Mouse (Mus musculus): Measurements from ENCODE around the gene Nmb.

The Nmb gene

DNA sequence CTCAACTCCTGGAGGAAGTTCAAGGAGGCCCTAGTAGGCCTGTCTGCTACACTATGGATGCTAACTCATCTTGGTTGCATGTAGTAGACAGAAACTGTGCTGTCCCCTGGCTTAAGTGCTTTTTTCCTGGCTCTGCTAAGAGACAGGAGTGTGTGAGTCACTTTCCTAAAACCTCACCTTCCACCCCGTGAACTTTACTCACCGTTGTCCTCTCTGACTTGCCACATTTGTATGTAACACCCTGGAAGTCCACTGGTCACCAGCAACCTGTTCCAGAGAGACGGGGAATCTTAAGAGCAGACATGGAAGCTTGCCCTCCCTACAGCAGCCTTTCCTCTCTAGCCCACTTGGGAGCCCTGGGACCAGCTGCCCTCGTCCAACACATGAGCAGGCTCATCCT, 7.2 kb downstream of the Nmb start:
- no peak for DNase-seq (ENCODE audit: low spot score in 2 of 2)

DNA sequence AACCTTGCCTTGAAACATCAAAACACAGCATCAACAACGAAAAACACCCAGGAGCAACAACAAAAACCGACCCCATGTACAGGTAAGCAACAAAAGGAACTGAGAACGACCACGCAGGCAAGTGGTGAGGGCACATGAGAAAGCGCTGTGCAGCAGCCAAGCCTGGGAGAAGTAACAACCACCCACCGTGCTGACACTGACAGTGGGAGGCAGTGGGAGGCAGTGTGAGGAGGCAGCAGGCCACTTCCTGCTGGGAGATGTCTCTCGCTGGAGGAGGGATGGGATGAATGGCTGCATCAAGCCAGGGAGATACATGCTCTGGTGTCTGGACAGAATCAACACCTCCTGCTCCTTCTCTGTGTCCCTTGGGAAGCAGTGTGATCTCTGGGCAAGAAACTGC, 7.7 kb downstream of the Nmb start:
- no peak for DNase-seq (ENCODE audit: low spot score in 2 of 2)

DNA sequence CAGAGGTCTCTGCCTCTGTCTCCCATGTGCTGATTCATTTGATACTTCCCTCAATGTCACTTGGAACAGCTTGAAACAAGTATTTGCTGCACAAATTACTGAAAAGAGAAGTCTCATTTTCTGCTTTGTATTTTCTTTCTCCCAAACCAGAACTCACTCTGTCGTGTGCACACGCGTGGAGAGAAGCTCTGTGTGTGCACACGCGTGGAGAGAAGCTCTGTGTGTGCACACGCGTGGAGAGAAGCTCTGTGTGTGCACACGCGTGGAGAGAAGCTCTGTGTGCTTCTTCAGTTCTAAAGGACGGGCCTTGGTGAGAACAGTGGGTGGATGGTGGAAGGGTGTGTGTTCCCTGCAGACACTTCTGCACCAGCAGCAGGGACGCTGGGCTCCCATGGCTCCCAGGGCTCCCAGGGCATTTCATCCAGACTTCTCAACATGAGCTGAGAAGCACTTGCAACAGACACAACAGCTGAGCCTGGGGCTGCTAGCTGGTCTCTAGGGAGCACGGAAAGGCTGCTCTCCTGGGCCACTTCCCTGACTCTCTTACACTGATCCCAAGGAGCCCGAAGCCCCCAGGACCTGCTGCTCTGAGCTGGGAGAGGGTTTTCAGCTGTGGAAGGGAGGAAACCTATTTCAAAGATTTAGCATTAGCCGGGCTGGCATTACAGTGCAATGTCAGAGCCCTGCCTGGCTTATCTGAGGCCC, 9.9 kb downstream of the Nmb start:
- peak in 1 of 2 experiments; percentile 4 for DNase-seq (ENCODE audit: low spot score in 2 of 2)

DNA sequence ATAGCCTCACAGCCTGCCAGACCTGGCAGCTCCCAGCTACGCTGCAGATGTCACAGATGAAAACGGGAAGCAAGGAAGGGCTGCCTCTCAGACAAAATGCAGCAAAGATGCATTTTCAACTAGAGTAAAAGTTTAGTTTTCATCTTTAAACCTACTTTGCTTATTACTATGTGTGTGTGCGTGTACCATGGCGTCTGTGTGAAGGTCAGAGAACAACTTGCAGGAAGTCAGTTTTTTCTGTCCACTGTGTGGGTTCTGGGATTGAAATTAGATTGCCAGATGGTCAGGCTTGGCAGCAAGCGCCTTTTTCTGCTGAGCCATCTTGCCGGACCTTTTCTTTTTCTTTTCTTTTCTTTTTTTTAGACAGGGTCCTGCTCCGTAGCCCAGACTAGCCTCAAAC, 10.7 kb downstream of the Nmb start:
- no peak for DNase-seq (ENCODE audit: low spot score in 2 of 2)

DNA sequence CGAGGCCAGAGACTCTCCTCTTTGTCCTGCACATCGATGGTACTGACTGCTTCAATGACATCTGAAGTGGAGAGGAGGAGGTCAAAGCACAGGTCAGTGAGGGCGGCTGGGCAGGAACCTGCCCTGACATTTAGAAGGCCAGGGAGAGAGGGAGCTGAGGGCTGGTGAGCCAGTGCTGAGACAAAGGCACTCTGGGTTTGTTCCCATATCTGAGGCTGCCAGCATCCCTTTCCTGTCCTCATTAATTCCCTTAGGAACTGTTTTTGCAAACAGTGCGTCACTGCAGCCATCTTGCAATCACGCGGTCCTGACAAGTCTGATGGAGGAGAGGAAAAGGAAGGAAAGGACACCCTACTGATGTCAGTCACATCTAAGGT, 11.1 kb downstream of the Nmb start:
- no peak for DNase-seq (ENCODE audit: low spot score in 2 of 2)

DNA sequence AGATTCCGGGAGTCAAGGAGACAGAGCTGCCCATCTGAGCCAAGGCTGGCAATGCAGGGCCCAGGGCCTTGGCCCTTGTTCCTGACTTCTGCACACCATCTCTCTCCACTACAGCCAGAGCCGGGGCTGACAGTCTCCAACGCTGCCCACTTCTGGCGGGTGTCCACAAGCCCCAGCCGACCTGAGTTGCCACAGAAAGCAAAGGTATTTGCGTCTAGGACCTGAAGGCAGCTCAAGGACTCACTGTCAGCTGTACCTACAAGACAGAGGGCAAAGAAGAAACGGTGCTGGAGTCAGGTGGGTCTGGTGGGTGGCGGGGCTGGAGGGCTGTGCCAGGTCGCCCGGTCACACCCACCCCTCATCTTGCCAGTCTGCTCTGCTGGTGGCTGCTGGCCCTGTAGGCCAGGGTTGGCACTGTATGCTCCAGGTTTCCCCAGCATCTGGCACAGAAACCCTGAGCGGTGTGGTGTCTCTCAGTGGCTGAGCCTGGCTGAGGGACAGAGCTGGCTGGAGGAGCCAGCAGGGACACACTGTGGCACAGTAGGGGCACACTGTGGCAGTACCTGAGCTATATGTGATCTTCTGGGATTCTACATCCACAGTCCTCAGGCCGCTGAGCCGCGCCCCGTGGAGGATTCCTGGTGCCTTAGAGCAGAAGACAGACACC, 11.7 kb downstream of the Nmb start:
- no peak for DNase-seq (ENCODE audit: low spot score in 2 of 2)

DNA sequence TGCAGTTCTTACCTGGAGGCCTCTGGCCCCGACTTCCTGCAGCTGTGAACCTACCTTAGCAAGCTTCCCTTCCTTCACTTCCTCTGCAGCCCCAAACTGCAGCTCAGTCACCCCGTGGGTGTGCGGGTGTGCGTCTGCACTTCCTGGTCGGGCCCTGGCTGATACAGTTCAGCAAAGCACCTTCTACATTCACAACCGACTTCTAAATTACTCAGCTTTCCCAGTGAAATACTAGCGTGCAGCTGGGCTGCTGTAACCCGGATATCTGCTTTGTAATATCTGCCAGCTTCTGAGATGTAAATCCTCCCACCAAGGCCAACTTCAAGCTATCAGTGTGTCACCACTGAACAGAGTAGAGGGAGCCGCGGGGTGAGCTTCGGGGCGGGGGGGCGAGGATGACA, 15.0 kb downstream of the Nmb start:
- peak; percentile 33 to 72 for DNase-seq (ENCODE audit: low spot score in 2 of 2)

DNA sequence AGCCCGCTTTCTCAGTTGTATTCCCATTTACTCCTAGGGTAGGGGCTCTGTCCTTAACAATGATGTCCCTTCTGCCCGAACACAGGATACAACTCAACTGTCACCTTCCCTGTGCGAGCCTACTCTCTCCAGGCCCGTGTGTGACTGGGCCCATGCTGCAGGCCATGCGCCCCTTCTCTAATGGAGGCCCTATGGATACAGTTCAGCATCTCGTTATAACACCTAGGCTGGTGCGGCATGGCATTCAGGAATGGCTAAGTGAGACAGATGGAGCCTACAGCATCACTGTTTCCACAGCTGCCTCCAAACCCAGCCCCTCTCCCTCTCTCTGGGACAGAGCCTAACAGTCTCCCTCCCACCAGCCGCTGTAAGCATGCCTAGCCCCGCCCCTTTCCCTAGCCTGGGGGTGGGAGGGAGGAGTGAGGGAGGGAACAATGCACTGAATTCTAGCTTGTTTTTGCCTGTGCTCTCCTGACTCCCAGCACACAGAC, 15.8 kb downstream of the Nmb start:
- DNase-seq (ENCODE audit: low spot score in 2 of 2), result peak in 1 of 2 experiments; percentile 41

DNA sequence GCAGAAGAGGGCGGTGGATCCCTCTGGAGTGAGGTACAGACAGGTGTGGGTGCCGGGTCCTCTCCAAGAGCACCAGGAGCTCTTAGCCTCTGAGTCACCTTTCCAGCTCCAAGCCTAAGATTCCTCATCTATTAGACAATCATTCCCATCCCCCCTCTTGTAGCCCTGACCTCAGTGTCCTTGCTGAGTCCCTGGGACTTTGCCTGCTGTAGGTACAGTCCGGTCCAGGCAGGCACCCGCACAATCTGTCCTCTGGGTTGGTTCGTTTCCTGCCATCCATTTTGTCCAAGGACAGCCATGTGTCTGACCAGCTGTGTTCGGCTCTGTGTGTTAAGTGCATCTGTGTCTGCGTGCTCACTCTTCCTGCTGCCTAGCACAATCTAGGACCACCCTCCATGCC, 16.3 kb downstream of the Nmb start:
- no peak for DNase-seq (ENCODE audit: low spot score in 2 of 2)

DNA sequence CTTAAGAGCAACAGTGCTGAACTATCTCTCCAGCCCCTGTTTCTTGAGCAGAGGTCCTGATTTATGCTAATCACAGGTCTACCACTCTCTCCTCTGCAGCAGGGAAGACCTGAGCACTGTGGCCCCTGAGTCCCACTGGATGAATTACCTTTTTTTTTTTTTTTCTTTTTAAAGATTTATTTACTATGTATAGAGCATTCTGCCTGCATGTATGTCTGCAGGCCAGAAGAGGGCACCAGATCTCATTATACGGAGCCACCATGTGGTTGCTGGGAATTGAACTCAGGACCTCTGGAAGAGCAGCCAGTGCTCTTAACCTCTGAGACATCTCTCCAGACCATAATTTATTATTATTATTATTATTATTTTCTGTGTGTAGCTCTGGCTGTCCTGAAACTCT, 19.2 kb downstream of the Nmb start:
- peak in 1 of 2 experiments; percentile 55 for DNase-seq (ENCODE audit: low spot score in 2 of 2)

DNA sequence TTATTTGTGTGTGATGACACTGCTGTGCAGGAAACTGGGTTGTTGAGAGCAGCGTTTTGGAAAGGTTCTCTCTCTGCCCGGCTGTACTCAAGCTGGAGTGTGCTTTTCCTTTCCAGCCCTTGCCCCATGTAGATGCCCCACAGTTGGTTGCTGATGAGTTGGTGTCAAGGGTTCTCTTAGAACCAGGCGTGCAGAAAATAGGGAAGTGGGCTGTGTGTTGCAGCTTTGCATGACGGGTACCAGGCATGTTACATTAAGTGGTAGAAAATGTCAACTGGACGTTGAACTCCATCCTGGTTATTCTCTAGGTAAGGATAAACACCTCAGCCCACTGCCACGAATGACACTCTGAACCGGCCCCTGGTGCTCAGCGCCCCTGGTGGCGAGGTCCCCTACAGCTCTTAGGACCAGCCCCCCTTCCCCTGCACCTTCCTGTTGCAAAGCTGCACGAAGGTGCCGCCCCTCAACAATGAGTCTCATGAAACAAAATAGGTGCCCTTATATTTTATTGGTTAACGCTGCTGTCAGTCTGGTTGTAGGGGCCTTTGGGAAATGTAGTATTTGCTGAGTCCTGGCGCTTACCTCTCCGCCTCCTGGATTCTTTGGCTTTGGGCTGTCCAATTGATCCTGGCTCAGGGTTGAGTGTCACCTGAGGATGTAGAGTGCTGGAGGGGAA, 21.9 kb downstream of the Nmb start:
- peak; percentile 32 to 75 for DNase-seq (ENCODE audit: low spot score in 2 of 2)

DNA sequence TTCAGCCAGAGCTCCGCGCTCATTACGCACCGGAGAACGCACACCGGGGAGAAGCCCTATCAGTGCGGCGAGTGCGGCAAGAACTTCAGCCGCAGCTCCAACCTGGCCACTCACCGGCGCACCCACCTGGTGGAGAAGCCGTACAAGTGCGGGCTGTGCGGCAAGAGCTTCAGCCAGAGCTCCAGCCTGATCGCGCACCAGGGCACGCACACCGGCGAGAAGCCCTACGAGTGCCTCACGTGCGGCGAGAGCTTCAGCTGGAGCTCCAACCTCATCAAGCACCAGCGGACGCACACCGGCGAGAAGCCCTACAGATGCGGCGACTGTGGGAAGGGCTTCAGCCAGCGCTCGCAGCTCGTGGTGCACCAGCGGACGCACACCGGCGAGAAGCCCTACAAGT, 29.1 kb downstream of the Nmb start:
- DNase-seq (ENCODE audit: low spot score in 2 of 2), result no peak

DNA sequence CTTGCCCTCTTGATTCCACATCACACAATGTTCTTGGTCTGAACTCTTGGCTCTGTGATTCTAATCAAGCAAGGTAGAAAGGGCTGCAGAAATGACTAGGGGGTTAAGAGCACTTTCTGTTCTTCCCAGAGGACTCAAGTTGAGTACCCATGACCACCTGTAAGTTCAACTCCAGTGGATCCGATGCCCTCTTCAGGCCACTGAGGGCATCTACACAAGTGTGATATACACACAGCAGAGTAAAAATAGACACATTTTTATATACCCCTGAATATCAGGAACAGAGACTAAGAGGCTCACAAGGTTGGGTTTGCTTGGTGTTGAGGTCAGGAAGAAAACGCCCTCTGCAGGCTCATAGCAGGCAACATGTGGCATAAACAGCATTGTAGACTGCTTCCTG, 31.2 kb downstream of the Nmb start:
- no peak for DNase-seq (ENCODE audit: low spot score in 2 of 2)

DNA sequence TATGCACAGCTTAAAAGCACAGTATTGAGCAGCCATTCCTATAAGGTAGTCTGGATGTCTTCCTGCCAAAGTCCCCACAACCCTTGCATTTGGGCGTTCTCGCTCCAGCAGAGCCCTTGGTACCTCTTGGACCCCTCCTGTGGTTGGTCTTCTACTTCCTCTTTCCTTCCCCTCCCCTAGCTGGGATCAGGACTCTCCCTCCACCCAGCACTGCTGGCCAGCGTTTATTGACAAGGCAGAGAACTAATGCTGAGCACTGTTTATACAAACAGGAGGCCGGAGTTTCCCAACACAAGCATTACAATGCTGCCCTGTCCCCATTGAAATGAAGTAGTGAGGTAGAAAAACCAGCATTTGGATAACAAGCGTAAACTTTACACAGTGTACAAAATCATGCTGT, 31.8 kb downstream of the Nmb start:
- DNase-seq (ENCODE audit: low spot score in 2 of 2), result no peak

DNA sequence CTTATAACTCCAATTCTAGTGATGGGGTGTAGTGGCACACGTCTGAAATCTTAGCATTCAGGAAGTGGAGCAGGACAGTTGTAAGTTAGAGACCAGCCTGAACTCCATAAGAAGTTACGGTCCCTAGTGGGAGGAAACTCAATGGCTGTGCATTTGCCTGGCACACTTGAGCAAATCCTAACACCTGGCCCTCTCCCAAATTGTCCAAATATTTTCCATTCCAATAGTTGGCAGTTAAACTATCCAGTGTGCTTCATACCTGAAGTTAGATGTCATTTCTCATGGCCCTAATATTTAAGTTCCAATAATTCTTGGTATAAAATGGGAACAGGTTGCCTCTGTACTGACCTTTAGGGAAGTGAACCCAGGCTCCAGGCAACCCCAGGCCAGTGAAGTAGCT, 36.2 kb downstream of the Nmb start:
- no peak for DNase-seq (ENCODE audit: low spot score in 2 of 2)

DNA sequence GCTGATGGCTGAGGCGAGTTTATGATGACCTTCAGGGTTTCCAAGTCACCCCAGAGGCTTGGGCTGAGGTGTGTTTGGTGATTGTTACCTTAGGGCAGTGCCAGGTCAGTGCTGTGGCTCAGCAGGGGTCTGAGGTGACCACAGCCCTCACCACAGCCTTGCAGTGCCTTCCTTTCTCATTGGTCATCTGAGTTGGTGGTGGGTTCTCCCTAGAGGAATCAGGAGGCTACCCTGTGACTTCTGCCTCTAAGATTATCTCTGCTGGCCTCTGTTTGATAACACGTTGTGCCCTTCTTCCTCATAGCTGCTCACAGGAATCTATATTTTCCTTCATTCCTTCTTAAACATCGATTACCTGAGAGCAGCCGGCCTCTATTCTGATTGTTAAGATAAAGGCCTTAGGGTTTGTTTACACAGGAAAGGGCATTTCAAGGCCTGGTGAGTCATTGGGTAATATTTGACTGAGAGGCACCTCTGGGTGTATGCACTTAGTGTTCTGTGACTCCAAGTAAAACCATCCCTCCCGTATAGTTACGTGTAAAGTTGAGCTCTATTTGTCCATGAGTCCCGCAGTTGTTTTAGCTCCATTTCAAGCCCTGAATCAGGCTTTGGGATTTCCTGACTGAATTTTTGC, 38.2 kb downstream of the Nmb start:
- no peak for DNase-seq (ENCODE audit: low spot score in 2 of 2)

DNA sequence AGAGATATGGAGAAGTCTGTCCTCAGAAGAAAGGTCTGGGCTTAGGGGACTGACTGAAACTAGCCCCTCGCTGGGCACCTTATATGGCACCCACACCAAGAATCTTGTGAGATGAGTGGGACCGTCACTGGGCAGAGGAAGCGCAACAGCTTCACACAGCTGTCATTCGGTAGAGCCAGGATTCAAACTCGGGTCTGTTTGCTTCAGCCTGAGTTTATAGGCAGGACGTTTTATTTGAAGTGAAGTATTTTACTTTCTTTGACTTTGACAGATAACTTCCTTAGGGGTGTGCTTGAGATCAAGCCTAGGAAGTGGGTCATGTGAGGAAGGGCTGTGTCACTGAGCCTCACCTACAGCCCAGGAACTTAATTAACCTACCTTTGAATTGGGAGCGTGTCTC, 39.4 kb downstream of the Nmb start:
- no peak for DNase-seq (ENCODE audit: low spot score in 2 of 2)

DNA sequence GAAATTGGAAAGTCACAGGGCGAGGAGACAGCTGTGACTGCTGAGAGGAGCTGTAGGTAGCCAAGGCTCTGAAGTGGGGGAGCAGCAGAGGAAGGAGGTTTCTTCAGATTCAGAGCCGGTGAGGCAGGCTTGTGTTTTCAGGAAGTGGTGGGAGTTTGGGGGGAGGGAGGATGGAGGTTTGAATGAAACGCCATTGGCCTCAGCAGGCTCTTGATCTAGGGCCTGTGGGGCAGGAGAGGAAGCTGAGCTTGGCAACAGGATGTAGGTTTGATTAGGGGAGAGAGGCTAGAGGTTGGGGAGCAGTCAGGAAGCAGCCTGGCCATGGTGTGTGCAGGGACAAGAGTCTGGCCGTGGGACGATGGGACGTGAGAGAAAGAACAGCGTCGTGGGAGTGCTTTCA, 40.0 kb downstream of the Nmb start:
- DNase-seq (ENCODE audit: low spot score in 2 of 2), result peak in 1 of 2 experiments; percentile 59

DNA sequence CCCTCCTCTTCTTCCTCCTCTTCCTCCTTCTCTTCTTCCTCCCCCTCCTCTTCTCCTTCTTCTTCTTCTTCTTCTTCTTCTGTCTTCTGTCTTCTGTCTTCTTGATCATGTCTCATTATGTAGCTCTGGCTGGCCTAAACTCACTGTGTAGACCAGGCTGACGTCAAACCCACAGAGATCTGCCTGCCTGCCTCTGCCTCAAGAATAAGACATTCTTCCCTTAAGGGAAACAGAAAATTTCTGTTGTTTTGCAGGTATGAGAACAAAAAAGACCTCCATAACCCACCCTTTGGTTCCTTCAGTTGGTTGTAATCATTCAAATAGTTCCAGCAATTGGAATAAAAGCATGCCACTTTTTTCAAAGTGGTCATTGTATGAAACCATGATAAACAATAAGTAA, 40.7 kb downstream of the Nmb start:
- no peak for DNase-seq (ENCODE audit: low spot score in 2 of 2)

DNA sequence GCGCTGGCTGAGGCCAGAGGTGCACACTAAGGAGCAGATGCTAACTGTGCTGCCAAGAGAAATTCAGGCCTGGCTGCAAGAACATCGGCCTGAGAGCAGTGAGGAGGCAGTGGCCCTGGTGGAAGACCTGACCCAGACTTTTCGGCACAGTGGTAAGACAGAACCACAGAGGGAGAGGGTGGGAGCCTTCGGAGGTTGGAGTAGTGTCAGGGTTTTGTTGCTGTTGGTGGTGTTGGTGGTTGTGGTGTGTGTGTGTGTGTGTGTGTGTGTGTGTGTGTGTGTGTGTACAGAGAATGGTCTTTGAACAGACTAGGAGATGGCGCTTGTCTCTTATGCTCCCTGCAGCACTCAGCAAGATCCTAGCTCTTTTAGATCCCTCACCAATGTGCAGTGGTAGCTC, 41.4 kb downstream of the Nmb start:
- no peak for DNase-seq (ENCODE audit: low spot score in 2 of 2)

DNA sequence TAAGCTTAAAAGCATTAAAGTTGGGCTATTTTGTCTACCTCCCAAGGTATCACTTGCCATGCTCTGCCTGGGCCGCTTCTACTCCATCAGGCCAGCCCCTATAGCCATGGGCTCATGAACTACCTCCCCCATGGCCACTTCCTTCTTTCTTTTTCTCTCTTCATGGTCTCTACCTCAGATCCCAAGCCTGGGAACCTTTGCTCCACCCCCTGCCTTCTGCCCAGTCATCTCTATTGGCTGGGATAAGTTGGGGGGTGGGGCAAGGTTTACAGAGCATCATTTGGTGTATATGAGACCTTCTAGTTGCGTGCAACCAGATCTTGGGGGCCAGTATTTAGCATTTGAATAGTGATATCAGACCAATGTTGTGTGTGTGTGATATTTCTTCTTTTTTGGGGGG, 42.4 kb downstream of the Nmb start:
- no peak for DNase-seq (ENCODE audit: low spot score in 2 of 2)

DNA sequence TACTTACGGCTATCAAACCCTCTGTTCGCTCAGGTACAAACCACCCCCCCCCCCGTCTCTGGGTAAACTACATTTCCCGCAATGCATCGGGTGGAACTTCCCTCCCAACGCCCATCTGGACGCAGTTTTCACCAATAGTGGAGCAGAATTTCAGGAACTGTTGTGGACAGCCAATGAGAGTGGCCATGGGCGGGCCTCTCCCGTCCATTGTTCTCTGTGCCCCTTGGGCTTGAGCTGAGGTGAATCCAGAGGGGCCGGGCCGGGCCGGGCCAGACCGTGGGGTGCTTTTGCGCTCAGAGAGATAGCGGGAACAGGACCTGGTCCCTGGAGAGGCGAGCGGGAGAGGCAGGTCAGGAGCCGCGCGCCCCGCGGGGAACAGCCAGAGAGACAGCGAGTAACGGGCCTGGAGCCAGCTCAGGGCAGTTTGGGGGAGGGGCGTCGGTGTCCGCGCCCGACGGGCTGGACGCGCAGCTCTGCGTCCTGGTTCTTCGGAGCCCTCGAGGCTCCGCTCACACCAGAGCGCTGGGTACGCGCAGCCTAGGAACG, 44.1 kb downstream of the Nmb start, which contains the start of gene Zscan2:
Zscan2 (plus strand) TSS at position 192 of the 546 bp plus-strand sequence.
- peak; percentile 71 to 82 for DNase-seq (ENCODE audit: low spot score in 2 of 2)

Data from spleen, postnatal 10 days (tissue).